ENCODE assay signal across 13 mouse cellular contexts in the genomic region with DNA sequence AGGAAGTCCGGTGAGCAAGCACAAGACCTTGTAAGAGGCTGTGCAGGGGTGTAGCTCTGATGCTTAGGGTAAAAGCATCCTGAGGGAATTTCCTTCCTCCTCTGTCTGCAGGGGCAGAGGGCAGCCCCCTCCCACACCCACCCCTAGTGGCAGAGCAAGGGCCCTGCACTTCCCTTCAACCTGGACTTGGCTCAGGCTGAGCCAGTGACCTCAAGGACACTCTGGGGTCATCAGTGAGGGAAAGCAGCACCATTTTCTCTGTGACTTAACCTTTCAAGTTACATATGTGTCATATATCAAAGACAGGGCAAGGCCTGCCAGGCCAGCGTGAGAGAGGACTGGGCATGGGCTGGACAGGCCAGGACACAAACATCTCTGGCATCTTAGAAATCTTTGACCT. TPM values are rescaled to one million over a fixed set of nuclear protein-coding genes. Genes with fewer than 3 reads are reported as not detected.
DNase-seq lines count a peak whose midpoint lies in the region; ATAC-seq and TF ChIP-seq lines count a peak whose summit lies in the region.
"Had no signal": no experiment of that assay in that cellular context is flagged by ENCODE, and none has a peak within 500 bp of the region (broad histone marks: within the 10 kb centered on the region; RNA-seq: fewer than 3 reads in every experiment).

No protein-coding gene starts in this region.

- H3K9ac ChIP-seq in heart, postnatal 0 days (replicated peaks; ENCODE audit: low read depth, low read length) = no peak overlapping the region
- no peak overlapping the region for H3K9ac ChIP-seq in midbrain, embryonic 11.5 days (ENCODE audit: low read length)

- intact Hi-C loops in heart, postnatal 14 days (cut with DNase I) = no loop called here

- peak; percentile 47 for DNase-seq in heart, postnatal 0 days (ENCODE audit: low spot score)
- no peak for DNase-seq in heart, postnatal 14 days
- no peak for DNase-seq in midbrain, embryonic 10.5 days (ENCODE audit: low spot score)
- DNase-seq in midbrain, embryonic 11.5 days (ENCODE audit: low spot score, missing footprints) = no peak
- DNase-seq in adrenal gland, postnatal 14 days = peak; percentile 71
- DNase-seq: cerebellum, adult 18-20 months had no signal

- no peak for TF ChIP-seq EP300 in heart, postnatal 0 days (IDR thresholded peaks at IDR 0.05; ENCODE audit: low read depth)

- no peak overlapping the region for H3K4me3 ChIP-seq in heart, postnatal 0 days (ENCODE audit: low read depth, low read length)
- H3K4me3 ChIP-seq in midbrain, embryonic 10.5 days = no peak overlapping the region
- no peak overlapping the region for H3K4me3 ChIP-seq in midbrain, embryonic 11.5 days (ENCODE audit: low read depth, low read length)

- peak; percentile 59 for ATAC-seq in heart, postnatal 0 days (ENCODE audit: insufficient read depth, low read depth)
- ATAC-seq in midbrain, embryonic 11.5 days (ENCODE audit: low FRiP score) = no peak
- no peak for ATAC-seq in cerebellum, adult (ENCODE audit: insufficient number of reproducible peaks, low FRiP score, low TSS enrichment)
- no peak for ATAC-seq in CD4-positive, CD25-positive, alpha-beta regulatory T cell, adult 4 months

- no peak overlapping the region for H3K4me2 ChIP-seq in heart, postnatal 0 days (ENCODE audit: low read depth, low read length)
- H3K4me2 ChIP-seq in midbrain, embryonic 11.5 days = no peak overlapping the region
- H3K4me2 ChIP-seq: heart, embryonic 11.5 days had no signal

- H3K27me3 ChIP-seq in heart, postnatal 0 days (ENCODE audit: control insufficient read depth, insufficient read depth, low read length) = no peaks in the 10 kb centered on the region
- no peaks in the 10 kb centered on the region for H3K27me3 ChIP-seq in midbrain, embryonic 10.5 days (ENCODE audit: low read depth, poor library complexity, severe bottlenecking)
- H3K27me3 ChIP-seq in midbrain, embryonic 11.5 days (ENCODE audit: control insufficient read depth, insufficient read depth, low read length) = no peaks in the 10 kb centered on the region

- peaks cover 19% of the 10 kb centered on the region for H3K4me1 ChIP-seq in heart, postnatal 0 days (ENCODE audit: control insufficient read depth, insufficient read depth)
- peaks cover 19% of the 10 kb centered on the region for H3K4me1 ChIP-seq in midbrain, embryonic 10.5 days
- peaks cover 3% of the 10 kb centered on the region; the same call in 1 of the 2 replicates for H3K4me1 ChIP-seq in midbrain, embryonic 11.5 days (ENCODE audit: control insufficient read depth, insufficient read depth, low read length)

- no peaks in the 10 kb centered on the region for H3K36me3 ChIP-seq in heart, postnatal 0 days (replicated peaks; ENCODE audit: control insufficient read depth, insufficient read depth, low read length)
- H3K36me3 ChIP-seq in midbrain, embryonic 10.5 days = no peaks in the 10 kb centered on the region
- no peaks in the 10 kb centered on the region for H3K36me3 ChIP-seq in midbrain, embryonic 11.5 days (ENCODE audit: control insufficient read depth, insufficient read depth, low read length)

- no peaks in the 10 kb centered on the region for H3K9me3 ChIP-seq in heart, postnatal 0 days (replicated peaks; ENCODE audit: control insufficient read depth, low read length)
- H3K9me3 ChIP-seq in midbrain, embryonic 10.5 days (replicated peaks) = no peaks in the 10 kb centered on the region
- no peaks in the 10 kb centered on the region for H3K9me3 ChIP-seq in midbrain, embryonic 11.5 days (ENCODE audit: control insufficient read depth, low read length)

- H3K27ac ChIP-seq in heart, postnatal 0 days (ENCODE audit: low read depth) = peak overlapping the region; percentile 14; the same call in 1 of the 2 replicates
- 0 out of 2 replicates have a peak overlapping the region, but pooled peaks have one; percentile 3 for H3K27ac ChIP-seq in midbrain, embryonic 10.5 days (replicated peaks)
- H3K27ac ChIP-seq in midbrain, embryonic 11.5 days (ENCODE audit: low read depth, low read length) = no peak overlapping the region

- TF ChIP-seq CTCF in heart, postnatal 0 days (IDR thresholded peaks at IDR 0.05; ENCODE audit: low read depth) = peak; percentile 25

- 59% methylated on average over 2 of the region's 2 CpGs for WGBS in heart, postnatal 0 days
- WGBS in midbrain, embryonic 10.5 days = 49% methylated on average over 2 of the region's 2 CpGs
- 46% methylated on average over 2 of the region's 2 CpGs for WGBS in midbrain, embryonic 11.5 days

RNA-seq across cellular contexts. Expression of gene Dupd1, which starts 4.8 kb away (rescaled TPM):
- total RNA-seq in heart, postnatal 0 days (2014; rRNA removed; ENCODE audit: low replicate concordance) = not detected in 2 replicates
- 0.15 TPM in 2 replicates for polyA plus RNA-seq in heart, postnatal 0 days (2015; fragmentation: Nextera tagmentation; extraction: Ambion mirVana)
- total RNA-seq in heart, postnatal 14 days (2021) = under 1 TPM in 1 of 2 experiments, not detected in 1; 0.26 TPM
- polyA plus RNA-seq in midbrain, embryonic 10.5 days (2016; fragmentation: Nextera tagmentation; extraction: Ambion mirVana) = not detected in 2 replicates
- not detected in 2 replicates for polyA plus RNA-seq in midbrain, embryonic 11.5 days (2014; fragmentation: Nextera tagmentation; extraction: Ambion mirVana)
- total RNA-seq in adrenal gland, postnatal 14 days (2021) = 0.70 and 1.8 TPM in 2 replicates
- polyA plus RNA-seq in CD4-positive, CD25-positive, alpha-beta regulatory T cell, adult 4 months (2017; shearing (Covaris generic)) = not detected
- total RNA-seq: left cerebral cortex, postnatal 10 days; monocyte, adult 5-6 weeks had no signal
- polyA plus RNA-seq: heart, embryonic 11.5 days; large intestine, adult 2 months had no signal

RNA-seq across cellular contexts. Expression of gene Samd8, which starts 40.8 kb away (rescaled TPM):
- total RNA-seq in heart, postnatal 0 days (2014; rRNA removed; ENCODE audit: low replicate concordance) = 17.3 and 20.9 TPM in 2 replicates
- polyA plus RNA-seq in heart, postnatal 0 days (2015; fragmentation: Nextera tagmentation; extraction: Ambion mirVana) = 7.3 and 8.3 TPM in 2 replicates
- total RNA-seq in heart, postnatal 14 days (2021) = 10 to 100 TPM; 25.3 to 26.9 TPM
- polyA plus RNA-seq in midbrain, embryonic 10.5 days (2016; fragmentation: Nextera tagmentation; extraction: Ambion mirVana) = 10.0 and 11.1 TPM in 2 replicates
- 13.1 TPM in 2 replicates for polyA plus RNA-seq in midbrain, embryonic 11.5 days (2014; fragmentation: Nextera tagmentation; extraction: Ambion mirVana)
- total RNA-seq in adrenal gland, postnatal 14 days (2021) = 36.1 and 36.9 TPM in 2 replicates
- polyA plus RNA-seq in CD4-positive, CD25-positive, alpha-beta regulatory T cell, adult 4 months (2017; shearing (Covaris generic)) = 1 to 10 TPM; 4.2 to 4.8 TPM

RNA-seq across cellular contexts. Expression of gene Dusp13, which starts 41.4 kb away (rescaled TPM):
- not detected in 2 replicates for total RNA-seq in heart, postnatal 0 days (2014; rRNA removed; ENCODE audit: low replicate concordance)
- polyA plus RNA-seq in heart, postnatal 0 days (2015; fragmentation: Nextera tagmentation; extraction: Ambion mirVana) = not detected in 2 replicates
- total RNA-seq in heart, postnatal 14 days (2021) = under 1 TPM in 1 of 2 experiments, not detected in 1; 0.36 TPM
- polyA plus RNA-seq in midbrain, embryonic 10.5 days (2016; fragmentation: Nextera tagmentation; extraction: Ambion mirVana) = not detected in 2 replicates
- not detected in 2 replicates for polyA plus RNA-seq in midbrain, embryonic 11.5 days (2014; fragmentation: Nextera tagmentation; extraction: Ambion mirVana)
- not detected in 2 replicates for total RNA-seq in adrenal gland, postnatal 14 days (2021)
- polyA plus RNA-seq in CD4-positive, CD25-positive, alpha-beta regulatory T cell, adult 4 months (2017; shearing (Covaris generic)) = not detected
- total RNA-seq: monocyte, adult 5-6 weeks had no signal
- polyA plus RNA-seq: embryonic facial prominence, embryonic 11.5 days; heart, embryonic 11.5 days had no signal

Comparison
In these comparisons a context has a peak if more than half of its experiments do, and no peak if none do; other contexts are left out.
1. DNase-seq: peak in heart, postnatal 0 days (single experiment) and adrenal gland, postnatal 14 days (single experiment); none in heart, postnatal 14 days (0 of 2), midbrain, embryonic 10.5 days (single experiment) and midbrain, embryonic 11.5 days (single experiment).